Mouse (Mus musculus) CH12.LX (cell line): ENCODE data around the gene Stau1. TPM values are rescaled to one million over a fixed set of nuclear protein-coding genes. Genes with fewer than 3 reads are reported as not detected.

Experiments used
- DNase-seq: peaks from one replicate; pipeline ENCODE4 v3.0.0-alpha.2; 2013; ENCODE audit errors: extremely low read depth
- H3K27ac ChIP-seq: 2 replicates; pipeline ENCODE4 v1.5.1; 2012; ENCODE audit warnings: low read depth, mild to moderate bottlenecking, control low read depth, moderate library complexity; ENCODE audit not compliant: insufficient read depth
- H3K27me3 ChIP-seq: replicated peaks from 2 replicates; pipeline ENCODE3; 2012; ENCODE audit warnings: inconsistent platforms
- H3K36me3 ChIP-seq, 2 experiments: replicated peaks in 1 of 2; 2 replicates each; pipeline versions ENCODE3 to v1.6.1; 2012; ENCODE audit warnings: inconsistent platforms in 1 of 2, low read length in 1 of 2, mild to moderate bottlenecking in 1 of 2, mixed read lengths in 1 of 2, moderate library complexity in 1 of 2; ENCODE audit not compliant: control insufficient read depth in 1 of 2, insufficient read depth in 1 of 2
- H3K4me1 ChIP-seq, 2 experiments: 2 replicates each; pipeline ENCODE4 v1.6.1; 2012; ENCODE audit warnings: inconsistent platforms in 1 of 2, moderate library complexity in 1 of 2; ENCODE audit not compliant: insufficient read depth in 2 of 2, control insufficient read depth in 1 of 2
- H3K4me2 ChIP-seq: 2 replicates; pipeline ENCODE4 v1.6.1; 2012; ENCODE audit warnings: low read depth, mild to moderate bottlenecking, control low read depth; ENCODE audit not compliant: poor library complexity, insufficient read depth, severe bottlenecking
- H3K4me3 ChIP-seq, 3 experiments: fragments of 150-350 bp in 1 of 3; sonication (generic) in 1 of 3; replicated peaks in 1 of 3; 2 replicates each; pipeline versions ENCODE3 to v1.5.1; 2011 to 2012; ENCODE audit warnings: low read depth in 2 of 3, low read length in 2 of 3, mild to moderate bottlenecking in 2 of 3, moderate library complexity in 2 of 3, control low read depth in 1 of 3, improper control_type of control experiment in 1 of 3, inconsistent platforms in 1 of 3, mixed read lengths in 1 of 3; ENCODE audit not compliant: poor library complexity in 1 of 3
- H3K79me2 ChIP-seq: replicated peaks from 2 replicates; pipeline ENCODE4 v1.6.1; 2012; ENCODE audit warnings: mild to moderate bottlenecking, moderate library complexity; ENCODE audit not compliant: control insufficient read depth, poor library complexity, insufficient read depth, severe bottlenecking; ENCODE audit errors: extremely low read depth
- H3K9ac ChIP-seq: 2 replicates; pipeline ENCODE4 v1.6.1; 2012; ENCODE audit warnings: low read depth, mild to moderate bottlenecking, control low read depth, moderate library complexity; ENCODE audit not compliant: insufficient read depth
- H3K9me3 ChIP-seq: replicated peaks from 2 replicates; pipeline ENCODE3; 2012; ENCODE audit warnings: low read length, inconsistent platforms, mixed read lengths
- CHD1 ChIP-seq: IDR thresholded peaks from 2 replicates; pipeline ENCODE4 v1.6.1; 2012; ENCODE audit warnings: low read depth, low read length, improper control_type of control experiment, inconsistent platforms
- CHD2 ChIP-seq: IDR thresholded peaks from 2 replicates; pipeline ENCODE4 v1.6.1; 2011; ENCODE audit warnings: low read length, improper control_type of control experiment
- E2F4 ChIP-seq: IDR thresholded peaks from 2 replicates; pipeline ENCODE4 v1.6.1; 2011; ENCODE audit warnings: low read depth, low read length, improper control_type of control experiment; ENCODE audit not compliant: insufficient replicate concordance
- EP300 ChIP-seq: IDR thresholded peaks from 2 replicates; pipeline ENCODE4 v1.6.1; 2011; ENCODE audit warnings: low read length, improper control_type of control experiment
- IRF4 ChIP-seq: IDR thresholded peaks from 2 replicates; pipeline ENCODE4 v1.6.1; 2014; ENCODE audit warnings: low read depth, mild to moderate bottlenecking, inconsistent platforms, low read length, improper control_type of control experiment
- MEF2A ChIP-seq: IDR thresholded peaks from 2 replicates; pipeline ENCODE4 v1.6.1; 2014; ENCODE audit warnings: low read depth, mild to moderate bottlenecking, inconsistent platforms, low read length, improper control_type of control experiment, borderline replicate concordance
- NELFE ChIP-seq: IDR thresholded peaks from 2 replicates; pipeline ENCODE4 v1.6.1; 2011; ENCODE audit warnings: low read depth, low read length, improper control_type of control experiment
- NRF1 ChIP-seq: IDR thresholded peaks from 2 replicates; pipeline ENCODE4 v1.6.1; 2014; ENCODE audit warnings: low read depth, mild to moderate bottlenecking, inconsistent platforms, low read length, improper control_type of control experiment, moderate library complexity
- PAX5 ChIP-seq: IDR thresholded peaks from 2 replicates; pipeline ENCODE4 v1.6.1; 2012; ENCODE audit warnings: low read length, inconsistent platforms, mixed read lengths
- POLR2A ChIP-seq: IDR thresholded peaks from 2 replicates; pipeline ENCODE4 v1.6.1; 2011; ENCODE audit warnings: low read depth, mild to moderate bottlenecking, improper control_type of control experiment, low read length
- POLR2AphosphoS2 ChIP-seq: IDR thresholded peaks from 2 replicates; pipeline ENCODE4 v1.6.1; 2011; ENCODE audit warnings: low read depth, low read length, improper control_type of control experiment
- RCOR1 ChIP-seq: conservative IDR thresholded peaks from 2 replicates; pipeline ENCODE4 v1.6.1; 2012; ENCODE audit warnings: low read depth, mild to moderate bottlenecking, inconsistent platforms, low read length, improper control_type of control experiment
- SMC3 ChIP-seq: IDR thresholded peaks from 2 replicates; pipeline ENCODE4 v1.6.1; 2011; ENCODE audit warnings: low read depth, low read length, improper control_type of control experiment
- TCF12 ChIP-seq: IDR thresholded peaks from 2 replicates; pipeline ENCODE4 v1.6.1; 2014; ENCODE audit warnings: low read depth, mild to moderate bottlenecking, inconsistent platforms, low read length, improper control_type of control experiment
- USF1 ChIP-seq: IDR thresholded peaks from 2 replicates; pipeline ENCODE4 v1.6.1; 2014; ENCODE audit warnings: low read depth, mild to moderate bottlenecking, inconsistent platforms, low read length, improper control_type of control experiment
- USF2 ChIP-seq: conservative IDR thresholded peaks from 2 replicates; pipeline ENCODE4 v1.6.1; 2011; ENCODE audit warnings: low read depth, low read length, improper control_type of control experiment
- ZKSCAN1 ChIP-seq: IDR thresholded peaks from 2 replicates; pipeline ENCODE4 v1.6.1; 2012; ENCODE audit warnings: low read depth, inconsistent platforms, low read length, improper control_type of control experiment, borderline replicate concordance
- dilution Hi-C: fragments of 300-500 bp; cut with MboI; formaldehyde crosslinking; loops from 2 replicates; pipeline ENCODE4 v1.14.3; 2020; ENCODE audit warnings: low sequenced_read_pairs; ENCODE audit not compliant: extremely low pct_unique_long_range_greater_than_20kb, extremely low pct_ligation_motif_present
- in situ Hi-C: fragments of 300-500 bp; cut with MboI; formaldehyde crosslinking; loops from 3 replicates; pipeline ENCODE4 v1.14.3; 2019; ENCODE audit warnings: low sequenced_read_pairs, low pct_ligation_motif_present, low pct_unique_long_range_greater_than_20kb, mixed read lengths
- polyA plus RNA-seq: library from polyadenylated mRNA; unstranded; fragments of >175 nt; gene quantifications from 2 replicates; pipeline ENCODE4 v1.2.1, GENCODE M21; 2012; ENCODE audit warnings: low read depth; ENCODE audit not compliant: insufficient read length
- total RNA-seq, 2 experiments: library from RNA; depleted of rRNA; stranded (reverse); fragments of 300-350 nt in 1 of 2; fragments of >200 nt in 1 of 2; gene quantifications; 2 replicates each; pipeline ENCODE4 v1.2.3; 2012 to 2014

The Stau1 gene
- total and polyA plus RNA-seq, 3 experiments: 8.0 to 36.2 (median 10.3) TPM

DNA sequence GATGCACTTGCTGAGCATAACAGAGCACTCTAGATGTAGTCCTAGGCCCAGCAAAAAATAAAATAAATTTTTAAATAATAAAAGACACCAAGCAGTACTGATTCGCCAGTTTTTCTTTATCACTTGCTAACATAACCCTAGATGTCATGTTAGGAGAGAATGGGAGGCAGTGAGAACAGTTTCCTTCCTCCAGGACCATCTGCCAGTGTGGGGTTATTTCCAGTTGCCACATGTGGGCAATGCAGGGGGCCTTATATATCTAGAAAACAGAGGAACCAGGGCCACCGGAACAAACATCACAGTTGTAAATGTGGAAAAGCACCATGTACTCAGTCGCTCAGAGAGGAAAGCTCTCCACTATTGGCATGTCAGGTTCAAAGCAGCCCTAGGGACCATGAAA lies 18.6 kb downstream of the Stau1 start:
- Histone ChIP-seq H3K4me2 (no peak overlapping the region), H3K27ac (no peak overlapping the region), H3K79me2 (peaks cover 51% of the 10 kb centered on the region), H3K4me1 (peaks cover 11 to 75% of the 10 kb centered on the region in 2 experiments)
- DNase-seq: no peak
- TF ChIP-seq NRF1: no peak
- TF ChIP-seq USF1: no peak
- no peak for TF ChIP-seq CHD1
- TF ChIP-seq IRF4: no peak
- no peak for TF ChIP-seq RCOR1
- TF ChIP-seq MEF2A: no peak
- TF ChIP-seq NELFE: no peak
- no peak for TF ChIP-seq POLR2A
- TF ChIP-seq PAX5: no peak
- TF ChIP-seq TCF12: no peak
- no peak for TF ChIP-seq ZKSCAN1
- no peak for TF ChIP-seq CHD2
- no peak for TF ChIP-seq E2F4
- TF ChIP-seq, all 38 proteins: peak for 0
- in situ Hi-C loops (no loop called here), dilution Hi-C loops (no loop called here)
- no peaks in the 10 kb centered on the region for H3K36me3 ChIP-seq
- no peak overlapping the region for H3K4me3 ChIP-seq
- no peak overlapping the region for H3K9ac ChIP-seq
- no peaks in the 10 kb centered on the region for H3K9me3 ChIP-seq
- H3K27me3 ChIP-seq: no peaks in the 10 kb centered on the region

DNA sequence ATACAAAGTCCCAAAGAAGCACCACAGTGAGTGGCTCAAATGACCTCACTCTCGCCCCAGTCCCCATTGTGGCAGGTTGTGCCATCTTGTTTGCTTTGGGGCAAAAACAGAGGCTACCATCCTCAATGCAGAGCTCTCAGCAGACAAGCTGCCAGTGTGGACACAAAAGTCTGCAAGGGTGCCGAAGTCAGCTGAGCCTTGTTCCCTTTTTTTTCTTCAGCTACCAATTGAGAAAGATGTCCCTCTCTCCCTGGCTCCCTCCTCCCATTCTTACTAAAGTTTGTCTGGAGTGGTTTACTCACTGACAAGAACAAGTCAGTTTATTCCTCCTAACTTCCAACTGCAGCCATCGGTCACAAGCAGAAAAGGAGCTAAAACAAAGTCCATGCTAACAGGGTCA lies 19.7 kb downstream of the Stau1 start:
- H3K4me1 ChIP-seq: peaks cover 11 to 83% of the 10 kb centered on the region in 2 experiments
- no peaks in the 10 kb centered on the region for H3K9me3 ChIP-seq
- no peak overlapping the region for H3K9ac ChIP-seq
- H3K36me3 ChIP-seq: no peaks in the 10 kb centered on the region
- no peak for DNase-seq
- dilution Hi-C loops: no loop called here
- H3K4me3 ChIP-seq: no peak overlapping the region
- no peak overlapping the region for H3K27ac ChIP-seq
- no peaks in the 10 kb centered on the region for H3K27me3 ChIP-seq
- no peak for TF ChIP-seq USF2
- TF ChIP-seq POLR2AphosphoS2: no peak
- TF ChIP-seq EP300: no peak
- no peak for TF ChIP-seq SMC3
- in situ Hi-C loops: no loop called here
- H3K79me2 ChIP-seq: peaks cover 51% of the 10 kb centered on the region
- no peak overlapping the region for H3K4me2 ChIP-seq
